In the genomic region with DNA sequence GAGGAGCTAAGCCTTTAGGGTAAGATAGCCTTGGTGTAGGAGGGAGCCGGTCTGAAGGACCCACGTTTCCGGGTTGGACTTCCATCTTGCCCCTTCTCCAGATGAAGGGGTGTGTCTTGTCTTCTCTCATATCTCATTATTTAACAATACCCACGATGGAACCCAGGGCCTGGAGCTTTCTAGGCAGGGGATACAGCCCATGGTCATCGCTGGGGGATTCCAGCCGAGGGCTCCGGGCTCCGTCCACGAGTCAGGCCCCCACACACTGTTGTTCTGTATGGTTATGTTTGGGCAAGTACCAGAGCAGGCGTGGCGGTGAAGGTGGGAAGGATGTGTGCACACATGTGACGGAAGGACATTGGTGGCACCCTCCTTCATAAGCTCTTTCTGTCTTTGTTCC, we compare ENCODE assay signal across 13 mouse cellular contexts. TPM values are rescaled to one million over a fixed set of nuclear protein-coding genes. Genes with fewer than 3 reads are reported as not detected.
DNase-seq lines count a peak whose midpoint lies in the region; ATAC-seq lines count a peak whose summit lies in the region.
"Had no signal": no experiment of that assay in that cellular context is flagged by ENCODE, and none has a peak within 500 bp of the region (broad histone marks: within the 10 kb centered on the region; RNA-seq: fewer than 3 reads in every experiment).

No protein-coding gene starts in this region.

- ATAC-seq in hindbrain, embryonic 16.5 days, result no peak
- ATAC-seq in midbrain, embryonic 15.5 days (replicated peaks), result no peak
- ATAC-seq in limb, embryonic 13.5 days (ENCODE audit: low FRiP score, low read depth), result no peak
- ATAC-seq in inflammation-experienced regulatory T-cells, adult 6 months, result no peak
- ATAC-seq: hindbrain, postnatal 0 days; liver, postnatal 0 days had no signal

- peaks cover 14% of the 10 kb centered on the region for H3K27me3 ChIP-seq in hindbrain, embryonic 10.5 days (ENCODE audit: insufficient read depth, poor library complexity, severe bottlenecking)
- no peaks in the 10 kb centered on the region for H3K27me3 ChIP-seq in hindbrain, embryonic 16.5 days (replicated peaks; ENCODE audit: control insufficient read depth, insufficient read depth, low read length)
- peaks cover 16% of the 10 kb centered on the region for H3K27me3 ChIP-seq in midbrain, embryonic 10.5 days (ENCODE audit: low read depth, poor library complexity, severe bottlenecking)
- no peaks in the 10 kb centered on the region for H3K27me3 ChIP-seq in midbrain, embryonic 15.5 days (replicated peaks)
- H3K27me3 ChIP-seq in limb, embryonic 13.5 days, result peaks cover 9% of the 10 kb centered on the region; the same call in 1 of the 2 replicates

- DNase-seq in cerebellum, adult 9-11 months, result peak; percentile 65
- DNase-seq in cerebellum, postnatal 25 days, result no peak
- no peak for DNase-seq in hindbrain, embryonic 10.5 days (ENCODE audit: low spot score)
- no peak for DNase-seq in midbrain, embryonic 10.5 days (ENCODE audit: low spot score)
- DNase-seq: adrenal gland, adult 2 months; kidney, postnatal 10 days; liver, postnatal 0 days had no signal

- no peak overlapping the region for H3K9ac ChIP-seq in hindbrain, embryonic 16.5 days (ENCODE audit: low read depth, low read length)
- no peak overlapping the region for H3K9ac ChIP-seq in midbrain, embryonic 15.5 days
- peak overlapping the region; percentile 39; the same call in 1 of the 2 replicates for H3K9ac ChIP-seq in limb, embryonic 13.5 days
- H3K9ac ChIP-seq: liver, postnatal 0 days had no signal

- H3K36me3 ChIP-seq in hindbrain, embryonic 10.5 days, result peaks cover 40% of the 10 kb centered on the region
- H3K36me3 ChIP-seq in hindbrain, embryonic 16.5 days (ENCODE audit: control insufficient read depth, insufficient read depth, low read length), result peaks cover 14% of the 10 kb centered on the region; the same call in 1 of the 2 replicates
- H3K36me3 ChIP-seq in midbrain, embryonic 10.5 days, result peaks cover 35% of the 10 kb centered on the region
- H3K36me3 ChIP-seq in midbrain, embryonic 15.5 days (replicated peaks), result peaks cover 3% of the 10 kb centered on the region; the same call in 1 of the 2 replicates
- H3K36me3 ChIP-seq in limb, embryonic 13.5 days, result peaks cover 37% of the 10 kb centered on the region

- 90% methylated on average over 12 of the region's 12 CpGs for WGBS in hindbrain, embryonic 10.5 days
- WGBS in hindbrain, embryonic 16.5 days, result 93% methylated on average over 12 of the region's 12 CpGs
- WGBS in midbrain, embryonic 10.5 days, result 93% methylated on average over 12 of the region's 12 CpGs
- 93% methylated on average over 12 of the region's 12 CpGs for WGBS in midbrain, embryonic 15.5 days
- 93% methylated on average over 12 of the region's 12 CpGs for WGBS in limb, embryonic 13.5 days

- peak overlapping the region; percentile 99; the same call in 1 of the 2 replicates for H3K4me3 ChIP-seq in hindbrain, embryonic 10.5 days
- H3K4me3 ChIP-seq in hindbrain, embryonic 16.5 days (ENCODE audit: low read length), result no peak overlapping the region
- peak overlapping the region; percentile 84 for H3K4me3 ChIP-seq in midbrain, embryonic 10.5 days
- no peak overlapping the region for H3K4me3 ChIP-seq in midbrain, embryonic 15.5 days
- no peak overlapping the region for H3K4me3 ChIP-seq in limb, embryonic 13.5 days

- peaks cover 83% of the 10 kb centered on the region for H3K4me1 ChIP-seq in hindbrain, embryonic 10.5 days (replicated peaks)
- peaks cover 28% of the 10 kb centered on the region for H3K4me1 ChIP-seq in hindbrain, embryonic 16.5 days (ENCODE audit: control insufficient read depth, insufficient read depth, low read depth, low read length)
- peaks cover 86% of the 10 kb centered on the region for H3K4me1 ChIP-seq in midbrain, embryonic 10.5 days
- peaks cover 62% of the 10 kb centered on the region for H3K4me1 ChIP-seq in midbrain, embryonic 15.5 days
- peaks cover 65% of the 10 kb centered on the region for H3K4me1 ChIP-seq in limb, embryonic 13.5 days

- no peaks in the 10 kb centered on the region for H3K9me3 ChIP-seq in hindbrain, embryonic 10.5 days
- no peaks in the 10 kb centered on the region for H3K9me3 ChIP-seq in hindbrain, embryonic 16.5 days (ENCODE audit: control insufficient read depth, low read length)
- no peaks in the 10 kb centered on the region for H3K9me3 ChIP-seq in midbrain, embryonic 10.5 days (replicated peaks)
- no peaks in the 10 kb centered on the region for H3K9me3 ChIP-seq in midbrain, embryonic 15.5 days
- no peaks in the 10 kb centered on the region for H3K9me3 ChIP-seq in limb, embryonic 13.5 days

- H3K27ac ChIP-seq in hindbrain, embryonic 10.5 days, result no peak overlapping the region
- H3K27ac ChIP-seq in hindbrain, embryonic 16.5 days (ENCODE audit: low read depth, low read length), result no peak overlapping the region
- no peak overlapping the region for H3K27ac ChIP-seq in midbrain, embryonic 10.5 days (replicated peaks)
- no peak overlapping the region for H3K27ac ChIP-seq in midbrain, embryonic 15.5 days
- no peak overlapping the region for H3K27ac ChIP-seq in limb, embryonic 13.5 days
- H3K27ac ChIP-seq: hindbrain, postnatal 0 days; macrophage had no signal

- H3K4me2 ChIP-seq in hindbrain, embryonic 16.5 days (ENCODE audit: low read length), result no peak overlapping the region
- H3K4me2 ChIP-seq in midbrain, embryonic 15.5 days, result no peak overlapping the region
- no peak overlapping the region for H3K4me2 ChIP-seq in limb, embryonic 13.5 days (replicated peaks)

RNA-seq across cellular contexts. Expression of gene Cbarp, which starts 3.5 kb away (rescaled TPM):
- polyA plus RNA-seq in hindbrain, embryonic 10.5 days (2016; fragmentation: Nextera tagmentation; extraction: Ambion mirVana), result 7.1 and 15.0 TPM in 2 replicates
- 98.8 and 130 TPM in 2 replicates for polyA plus RNA-seq in hindbrain, embryonic 16.5 days (2015; fragmentation: Nextera tagmentation; extraction: Ambion mirVana)
- 7.8 and 9.3 TPM in 2 replicates for polyA plus RNA-seq in midbrain, embryonic 10.5 days (2016; fragmentation: Nextera tagmentation; extraction: Ambion mirVana)
- 65.7 and 66.9 TPM in 2 replicates for polyA plus RNA-seq in midbrain, embryonic 15.5 days (2015; fragmentation: Nextera tagmentation; extraction: Ambion mirVana)
- 7.4 and 8.1 TPM in 2 replicates for polyA plus RNA-seq in limb, embryonic 13.5 days (2015; fragmentation: Nextera tagmentation; extraction: Ambion mirVana)
- polyA plus RNA-seq in inflammation-experienced regulatory T-cells, adult 6 months (2017; shearing (Covaris generic)), result 1 to 10 TPM in 2 of 3 experiments, under 1 TPM in 1; 0.60 to 2.3 (median 1.3) TPM

RNA-seq across cellular contexts. Expression of gene Midn, which starts 3.9 kb away (rescaled TPM):
- polyA plus RNA-seq in hindbrain, embryonic 10.5 days (2016; fragmentation: Nextera tagmentation; extraction: Ambion mirVana), result 22.3 and 24.6 TPM in 2 replicates
- 16.0 and 16.1 TPM in 2 replicates for polyA plus RNA-seq in hindbrain, embryonic 16.5 days (2015; fragmentation: Nextera tagmentation; extraction: Ambion mirVana)
- polyA plus RNA-seq in midbrain, embryonic 10.5 days (2016; fragmentation: Nextera tagmentation; extraction: Ambion mirVana), result 17.8 and 19.7 TPM in 2 replicates
- polyA plus RNA-seq in midbrain, embryonic 15.5 days (2015; fragmentation: Nextera tagmentation; extraction: Ambion mirVana), result 29.5 and 29.9 TPM in 2 replicates
- 22.9 and 23.2 TPM in 2 replicates for polyA plus RNA-seq in limb, embryonic 13.5 days (2015; fragmentation: Nextera tagmentation; extraction: Ambion mirVana)
- 1 to 10 TPM; 7.3 to 9.3 (median 7.5) TPM for polyA plus RNA-seq in inflammation-experienced regulatory T-cells, adult 6 months (2017; shearing (Covaris generic))

RNA-seq across cellular contexts. Expression of gene Atp5d, which starts 5.7 kb away (rescaled TPM):
- 484 and 504 TPM in 2 replicates for polyA plus RNA-seq in hindbrain, embryonic 10.5 days (2016; fragmentation: Nextera tagmentation; extraction: Ambion mirVana)
- 554 and 581 TPM in 2 replicates for polyA plus RNA-seq in hindbrain, embryonic 16.5 days (2015; fragmentation: Nextera tagmentation; extraction: Ambion mirVana)
- polyA plus RNA-seq in midbrain, embryonic 10.5 days (2016; fragmentation: Nextera tagmentation; extraction: Ambion mirVana), result 463 and 481 TPM in 2 replicates
- polyA plus RNA-seq in midbrain, embryonic 15.5 days (2015; fragmentation: Nextera tagmentation; extraction: Ambion mirVana), result 444 and 468 TPM in 2 replicates
- 456 and 475 TPM in 2 replicates for polyA plus RNA-seq in limb, embryonic 13.5 days (2015; fragmentation: Nextera tagmentation; extraction: Ambion mirVana)
- 100 to 1,000 TPM; 297 to 357 (median 299) TPM for polyA plus RNA-seq in inflammation-experienced regulatory T-cells, adult 6 months (2017; shearing (Covaris generic))

RNA-seq across cellular contexts. Expression of gene Cirbp, which starts 21.6 kb away (rescaled TPM):
- 95.3 and 153 TPM in 2 replicates for polyA plus RNA-seq in hindbrain, embryonic 10.5 days (2016; fragmentation: Nextera tagmentation; extraction: Ambion mirVana)
- 288 and 311 TPM in 2 replicates for polyA plus RNA-seq in hindbrain, embryonic 16.5 days (2015; fragmentation: Nextera tagmentation; extraction: Ambion mirVana)
- 91.8 and 135 TPM in 2 replicates for polyA plus RNA-seq in midbrain, embryonic 10.5 days (2016; fragmentation: Nextera tagmentation; extraction: Ambion mirVana)
- polyA plus RNA-seq in midbrain, embryonic 15.5 days (2015; fragmentation: Nextera tagmentation; extraction: Ambion mirVana), result 364 and 392 TPM in 2 replicates
- 149 and 194 TPM in 2 replicates for polyA plus RNA-seq in limb, embryonic 13.5 days (2015; fragmentation: Nextera tagmentation; extraction: Ambion mirVana)
- polyA plus RNA-seq in inflammation-experienced regulatory T-cells, adult 6 months (2017; shearing (Covaris generic)), result 100 to 1,000 TPM in 2 of 3 experiments, 10 to 100 TPM in 1; 84.2 to 255 (median 213) TPM

RNA-seq across cellular contexts. Expression of gene Stk11, which starts 28.6 kb away (rescaled TPM):
- 18.5 and 21.1 TPM in 2 replicates for polyA plus RNA-seq in hindbrain, embryonic 10.5 days (2016; fragmentation: Nextera tagmentation; extraction: Ambion mirVana)
- 17.7 and 18.3 TPM in 2 replicates for polyA plus RNA-seq in hindbrain, embryonic 16.5 days (2015; fragmentation: Nextera tagmentation; extraction: Ambion mirVana)
- polyA plus RNA-seq in midbrain, embryonic 10.5 days (2016; fragmentation: Nextera tagmentation; extraction: Ambion mirVana), result 18.0 and 19.7 TPM in 2 replicates
- 19.6 and 20.5 TPM in 2 replicates for polyA plus RNA-seq in midbrain, embryonic 15.5 days (2015; fragmentation: Nextera tagmentation; extraction: Ambion mirVana)
- 17.1 and 17.4 TPM in 2 replicates for polyA plus RNA-seq in limb, embryonic 13.5 days (2015; fragmentation: Nextera tagmentation; extraction: Ambion mirVana)
- 10 to 100 TPM; 23.5 to 30.3 (median 25.5) TPM for polyA plus RNA-seq in inflammation-experienced regulatory T-cells, adult 6 months (2017; shearing (Covaris generic))

Comparison
In these comparisons a context has a peak if more than half of its experiments do, and no peak if none do; other contexts are left out.
1. H3K4me3 ChIP-seq: peak in hindbrain, embryonic 10.5 days (single experiment) and midbrain, embryonic 10.5 days (single experiment); none in hindbrain, embryonic 16.5 days (single experiment), midbrain, embryonic 15.5 days (single experiment) and limb, embryonic 13.5 days (single experiment).